Mouse (Mus musculus): ENCODE results near the gene Dync1i2. TPM values are rescaled to one million over a fixed set of nuclear protein-coding genes. Genes with fewer than 3 reads are reported as not detected.

Dync1i2 gene
- total RNA-seq, 2 experiments from 2014 or later: 61.6 to 62.5 TPM

DNA sequence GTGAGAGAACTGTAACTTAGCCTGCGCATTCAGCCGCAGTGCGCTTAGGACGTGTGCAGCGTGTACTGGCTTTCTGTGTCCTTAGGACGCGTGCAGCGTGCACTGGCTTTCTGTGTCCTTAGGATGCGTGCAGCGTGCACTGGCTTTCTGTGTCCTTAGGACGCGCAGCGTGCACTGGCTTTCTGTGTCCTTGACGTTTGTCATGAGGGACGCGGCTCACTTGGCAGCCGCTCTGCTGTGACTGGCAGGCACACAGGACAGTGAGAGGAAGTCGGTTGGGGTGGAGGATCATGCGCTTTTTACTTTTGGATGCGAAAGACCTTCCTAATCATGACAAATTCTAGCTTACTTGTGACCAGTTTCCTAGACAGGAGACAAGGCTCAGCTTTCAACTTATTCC lies 53.1 kb downstream of the Dync1i2 start:
- intact Hi-C loops (cut with DNase I): no loop called here

DNA sequence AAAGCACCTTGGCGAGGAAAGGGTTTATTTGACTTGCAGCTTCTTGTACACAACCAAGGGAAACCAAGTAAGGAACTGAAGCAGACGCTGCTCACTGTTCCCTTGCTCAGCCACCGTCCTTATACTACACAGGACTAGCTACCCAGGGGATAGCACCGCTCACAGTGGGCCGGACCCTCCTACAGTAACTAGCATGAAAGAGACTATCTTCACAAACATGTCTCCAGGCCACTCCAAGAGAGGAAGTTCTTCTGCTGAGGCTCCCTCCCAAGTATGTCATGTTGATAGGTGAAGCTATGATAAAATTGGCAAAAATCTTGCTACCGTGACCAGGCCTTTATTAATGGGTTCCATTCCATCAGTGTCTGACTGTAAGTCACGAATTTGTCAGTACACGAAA lies 57.2 kb downstream of the Dync1i2 start:
- no peak for DNase-seq

More for the DNA sequence above, 53.1 kb downstream of the Dync1i2 start:
- peak; percentile 30 to 38 for DNase-seq

DNA sequence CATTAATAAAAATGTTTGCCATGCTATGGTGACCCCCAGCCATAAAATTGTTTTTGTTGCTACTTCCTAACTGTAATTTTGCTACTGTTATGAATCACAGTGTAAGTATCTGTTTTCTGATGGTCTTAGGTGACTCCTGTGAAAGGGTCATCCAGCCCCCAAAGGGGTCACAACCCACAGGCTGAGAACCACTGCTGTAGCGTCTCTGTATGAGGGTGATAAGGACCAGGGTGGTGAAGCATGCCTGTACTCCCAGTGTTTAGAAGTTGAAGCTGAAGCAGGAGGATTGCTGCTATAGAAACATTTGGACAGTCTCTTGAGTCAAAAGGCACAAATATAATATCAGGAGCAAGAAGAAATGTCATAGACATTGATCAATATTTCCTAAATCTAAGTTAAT lies 57.8 kb downstream of the Dync1i2 start:
- intact Hi-C loops (cut with DNase I): no loop called here
- DNase-seq: no peak

More for the DNA sequence above, 57.2 kb downstream of the Dync1i2 start:
- intact Hi-C loops (cut with DNase I): no loop called here

DNA sequence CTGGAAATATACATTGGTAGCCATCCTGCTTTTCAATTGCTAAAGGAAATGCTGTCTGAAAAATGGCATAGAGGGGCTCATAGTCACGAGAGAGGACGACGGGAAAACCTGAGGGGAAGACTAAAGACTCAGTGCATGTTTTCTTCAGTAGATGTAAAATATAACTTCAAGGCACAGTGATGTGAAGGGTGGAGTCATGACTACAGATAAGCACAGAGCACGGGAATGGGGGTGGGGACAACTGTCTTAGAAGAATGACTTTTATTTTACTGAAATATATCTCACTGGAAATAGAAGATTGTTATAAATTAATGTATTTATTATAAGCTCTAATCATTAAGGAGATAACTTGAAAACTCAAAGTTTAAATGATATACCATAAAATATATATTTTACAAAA lies 58.6 kb downstream of the Dync1i2 start:
- DNase-seq: no peak
- intact Hi-C loops (cut with DNase I): loop anchor here (10.0 kb wide), 1 partner anchor 115 kb away; no protein-coding TSS in a partner anchor

DNA sequence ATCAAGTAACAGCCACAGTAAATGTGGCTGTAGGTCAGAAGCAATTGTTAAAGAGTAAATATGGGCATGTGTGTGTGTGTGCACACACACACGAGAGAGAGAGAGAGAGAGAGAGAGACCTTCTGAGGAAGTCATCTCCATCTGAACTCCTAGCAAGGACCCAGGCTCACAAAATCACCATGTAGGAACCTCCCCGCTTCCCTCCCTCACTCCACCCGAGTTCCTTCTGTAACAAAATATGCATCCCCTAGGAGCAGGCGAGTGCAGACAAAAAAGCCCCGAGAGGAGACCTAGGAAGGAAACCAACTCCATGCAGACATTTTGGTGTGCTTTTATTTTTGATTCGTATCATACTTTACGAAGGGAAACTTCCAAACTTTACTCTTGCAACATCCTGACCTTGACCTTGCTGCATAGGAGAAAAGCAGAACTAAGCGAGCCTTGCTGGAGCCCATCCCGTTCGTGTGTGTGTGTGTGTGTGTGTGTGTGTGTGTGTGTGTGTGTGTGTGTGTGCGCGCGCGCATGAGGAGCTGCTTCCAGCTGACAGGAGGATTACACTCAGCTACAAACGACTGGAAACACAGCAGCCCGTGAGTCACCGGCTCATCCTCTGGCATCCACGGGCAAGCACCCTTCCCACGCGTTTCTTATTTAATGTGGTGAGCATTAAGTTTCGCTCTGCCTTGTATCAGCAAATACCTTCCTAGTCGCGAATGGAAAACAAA lies 62.6 kb downstream of the Dync1i2 start:
- DNase-seq: peak; percentile 48 to 49
- intact Hi-C loops (cut with DNase I): loop anchor here (10.0 kb wide), 1 partner anchor 119 kb away; no protein-coding TSS in a partner anchor

DNA sequence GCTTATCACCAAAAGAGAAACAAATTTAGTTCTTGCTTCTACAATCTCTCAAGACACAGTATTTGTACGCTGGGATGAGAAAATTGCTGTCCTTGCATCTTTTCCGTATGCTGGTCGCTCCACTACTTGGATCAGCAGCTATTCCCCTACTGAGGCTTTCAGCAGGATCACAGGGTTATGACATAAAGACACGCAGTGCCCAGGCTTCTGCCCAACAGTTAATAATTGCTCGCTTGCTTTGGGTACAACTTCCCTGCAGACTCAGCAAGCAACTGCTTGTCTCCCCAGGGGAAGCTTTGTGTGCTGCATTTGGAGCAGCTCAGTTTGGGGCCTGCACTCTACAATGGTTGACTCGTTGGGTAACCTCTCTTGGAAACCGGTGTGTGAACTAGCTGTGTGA lies 64.2 kb downstream of the Dync1i2 start:
- DNase-seq: no peak
- intact Hi-C loops (cut with DNase I): loop anchor here (10.0 kb wide), 1 partner anchor 121 kb away; no protein-coding TSS in a partner anchor

DNA sequence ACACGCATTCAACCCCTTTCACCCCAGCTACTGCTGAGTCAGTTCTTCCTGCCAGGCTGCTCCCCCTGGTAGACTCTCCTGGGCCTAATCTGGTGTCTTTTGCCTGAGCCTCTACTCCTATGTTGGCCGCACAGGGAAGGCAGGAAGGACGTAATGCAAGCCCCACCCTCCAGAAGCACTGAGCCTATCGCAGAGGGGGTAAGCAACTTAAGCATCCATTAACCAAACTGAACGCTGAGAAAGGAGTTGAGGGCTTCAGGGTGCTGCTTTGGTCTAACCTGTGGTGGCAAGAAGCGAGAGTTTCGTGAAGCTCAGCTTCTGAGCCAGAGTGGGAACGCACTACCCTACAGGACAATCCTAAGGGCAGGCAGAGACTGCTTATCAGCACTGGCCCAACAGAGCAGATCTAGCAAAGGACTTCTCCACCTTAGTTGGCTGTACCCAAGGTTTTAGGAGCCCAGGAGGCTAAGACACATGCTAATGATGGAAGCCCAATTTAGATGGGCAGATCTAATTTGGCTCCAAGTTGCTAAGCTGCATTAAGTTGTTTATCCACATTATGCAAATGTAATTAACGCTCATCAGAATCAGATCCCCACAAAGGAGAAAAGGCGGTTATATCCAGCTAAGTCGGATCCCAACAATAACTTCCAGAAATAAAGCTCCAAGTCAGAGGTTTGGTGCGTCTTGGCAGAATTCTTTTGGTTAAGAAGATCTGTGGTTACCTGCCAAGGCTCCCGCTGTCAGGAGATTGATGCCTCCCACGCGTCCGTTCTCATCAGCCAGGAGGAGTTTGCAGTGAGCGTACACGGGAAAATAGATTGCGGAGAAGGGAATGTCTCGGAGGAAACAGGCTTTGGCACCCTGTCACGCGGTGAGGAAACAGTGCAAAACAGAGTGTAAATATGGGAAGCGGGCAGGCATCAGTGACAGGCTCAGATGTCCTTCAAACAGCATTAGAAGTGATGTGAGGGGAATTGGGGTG lies 67.6 kb downstream of the Dync1i2 start:
- no peak for DNase-seq
- intact Hi-C loops (cut with DNase I): loop anchor here (10.0 kb wide), 1 partner anchor 124 kb away; no protein-coding TSS in a partner anchor

DNA sequence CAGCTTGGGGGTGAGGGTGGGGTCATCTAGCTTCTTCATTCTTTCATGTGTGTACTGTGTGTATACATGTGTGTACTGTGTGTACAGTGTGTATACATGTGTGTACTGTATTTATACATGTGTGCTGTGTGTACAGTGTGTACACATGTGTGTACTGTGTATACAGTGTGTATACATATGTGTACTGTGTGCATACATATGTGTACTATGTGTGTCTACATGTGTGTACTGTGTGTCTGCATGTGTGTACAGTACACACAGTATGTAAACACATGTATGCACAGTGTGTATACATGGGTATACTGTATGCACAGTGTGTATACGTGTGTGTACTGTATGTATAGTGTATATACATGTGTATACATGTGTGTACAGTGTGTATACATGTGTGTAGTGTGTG lies 70.5 kb downstream of the Dync1i2 start:
- DNase-seq: no peak
- intact Hi-C loops (cut with DNase I): no loop called here

DNA sequence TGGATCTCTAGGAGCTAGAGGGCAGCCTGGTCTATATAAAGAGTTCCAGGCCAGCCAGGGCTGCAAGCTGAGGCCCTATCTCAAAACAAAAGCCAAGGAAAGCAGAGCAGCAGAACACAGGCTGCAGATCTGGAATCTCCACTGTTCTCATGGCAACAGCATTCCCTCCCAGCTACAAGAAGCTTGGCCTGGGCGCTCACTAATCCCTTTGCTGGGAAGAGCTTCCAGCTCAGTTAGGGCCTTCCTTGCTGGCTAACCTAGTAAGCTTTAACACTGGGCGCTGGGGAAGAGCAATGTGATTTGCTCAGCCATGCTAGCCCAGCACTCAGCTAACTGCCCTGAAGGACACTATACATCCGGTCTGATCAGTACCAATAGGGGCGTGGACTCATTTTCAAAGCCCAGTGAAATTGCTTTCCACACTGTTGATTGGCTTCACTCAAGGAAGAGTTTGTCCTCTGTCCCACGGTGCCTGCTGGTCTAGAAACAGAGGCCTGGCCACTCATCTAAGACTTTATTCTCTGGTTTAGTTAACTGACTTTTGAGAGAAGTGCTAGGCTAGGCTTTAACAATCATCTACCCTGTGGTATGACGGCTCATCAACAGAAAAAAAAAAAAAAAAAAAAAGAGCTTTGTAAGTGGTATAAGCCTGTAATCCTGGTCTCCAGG lies 78.7 kb downstream of the Dync1i2 start:
- intact Hi-C loops (cut with DNase I): no loop called here

DNA sequence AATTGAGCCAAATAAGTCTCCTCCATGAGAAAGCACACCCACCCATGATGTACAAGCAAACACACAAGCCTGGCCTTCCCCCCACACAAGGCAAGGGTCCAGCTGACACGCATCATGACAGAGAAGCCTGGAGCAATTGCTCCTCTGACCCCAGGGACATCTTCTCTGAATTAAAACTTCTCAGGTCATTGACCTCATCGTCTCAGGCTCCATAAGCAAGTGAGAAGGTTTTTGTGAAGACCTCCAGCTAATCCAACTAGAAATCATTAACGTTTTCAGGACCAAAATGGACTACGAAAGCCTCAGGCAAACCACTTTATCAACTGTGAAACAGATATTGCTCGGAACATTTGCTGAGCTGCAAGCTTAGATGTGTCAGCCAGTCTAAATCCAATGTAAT lies 80.1 kb downstream of the Dync1i2 start:
- intact Hi-C loops (cut with DNase I): no loop called here

More for the DNA sequence above, 78.7 kb downstream of the Dync1i2 start:
- no peak for DNase-seq

DNA sequence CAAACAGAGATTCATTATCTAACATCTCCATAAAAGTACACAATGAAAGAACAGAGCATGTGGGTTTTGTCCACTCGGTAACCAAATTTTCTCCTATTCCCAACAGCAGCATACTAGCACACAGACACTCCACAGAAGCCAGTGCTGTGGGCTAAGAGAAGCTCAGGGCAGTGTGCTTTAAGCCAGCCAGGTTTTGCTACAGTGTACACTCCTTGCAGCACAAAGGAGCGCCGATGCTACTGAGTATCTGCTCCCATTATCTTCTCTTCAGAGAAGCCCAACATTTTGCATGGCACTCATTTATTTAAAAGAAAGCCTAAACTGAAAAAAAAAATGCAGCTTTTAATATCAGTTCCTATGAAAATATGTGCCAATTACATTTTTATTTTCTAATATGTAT lies 82.5 kb downstream of the Dync1i2 start:
- intact Hi-C loops (cut with DNase I): no loop called here
- DNase-seq: no peak

More for the DNA sequence above, 80.1 kb downstream of the Dync1i2 start:
- DNase-seq: no peak

DNA sequence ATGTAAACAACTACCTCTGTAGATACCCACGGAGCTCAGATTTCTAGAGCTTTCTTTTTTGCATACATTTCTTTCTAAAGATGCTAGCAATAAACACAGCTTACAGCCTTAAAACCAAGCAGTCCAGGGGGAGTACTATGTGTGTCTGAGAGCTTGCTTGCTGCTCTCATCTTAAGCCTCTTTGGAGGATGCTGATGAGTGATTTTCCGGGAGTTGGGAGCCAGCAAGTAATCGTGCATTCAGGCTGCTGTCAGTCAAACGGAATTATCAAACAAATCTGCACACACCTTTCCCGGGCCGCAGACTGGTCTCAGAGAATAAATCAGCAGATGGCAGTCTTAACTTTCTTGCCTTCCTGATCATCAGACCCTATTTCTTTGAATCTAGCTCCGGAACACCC lies 83.0 kb downstream of the Dync1i2 start:
- intact Hi-C loops (cut with DNase I): no loop called here

DNA sequence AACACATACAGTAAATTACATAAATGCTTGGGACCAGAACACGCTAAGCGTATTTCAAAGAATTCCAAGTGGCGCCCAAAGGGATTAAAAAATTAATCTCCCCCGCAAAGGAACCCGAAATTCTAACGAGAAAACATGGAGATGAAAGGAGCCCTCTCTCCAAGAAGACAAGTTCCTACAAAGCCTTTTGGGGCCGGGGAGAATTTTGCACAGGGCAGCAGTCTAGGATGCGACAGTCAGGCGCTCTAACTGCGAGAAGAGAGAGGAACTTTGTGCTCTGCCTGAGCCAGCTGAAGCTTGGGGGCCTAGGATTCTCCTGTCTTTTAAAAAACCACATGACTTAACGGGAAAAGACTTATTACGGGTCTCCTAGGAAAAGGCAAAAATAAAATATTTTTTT lies 84.3 kb downstream of the Dync1i2 start:
- DNase-seq: no peak
- intact Hi-C loops (cut with DNase I): no loop called here

More for the DNA sequence above, 83.0 kb downstream of the Dync1i2 start:
- no peak for DNase-seq

DNA sequence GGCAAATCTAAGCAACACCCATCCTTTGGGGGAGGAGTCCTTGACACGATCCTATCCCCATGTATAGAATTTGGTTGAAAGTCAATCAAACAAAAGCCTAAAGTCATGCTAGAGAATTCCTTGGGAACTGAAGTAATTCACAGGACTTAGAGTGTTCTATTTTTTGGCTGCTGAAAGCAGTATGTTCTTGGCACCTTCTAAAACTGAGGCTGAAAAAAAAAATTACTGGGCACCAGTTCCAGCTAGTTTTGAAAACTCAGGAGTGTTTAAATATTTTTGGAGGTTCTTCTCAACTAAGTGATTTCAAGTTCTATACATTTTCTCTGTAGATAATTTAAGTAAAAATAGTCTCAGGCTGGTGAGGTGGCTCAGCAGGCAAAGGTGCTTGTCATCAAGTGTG lies 86.0 kb downstream of the Dync1i2 start:
- intact Hi-C loops (cut with DNase I): no loop called here
- no peak for DNase-seq

DNA sequence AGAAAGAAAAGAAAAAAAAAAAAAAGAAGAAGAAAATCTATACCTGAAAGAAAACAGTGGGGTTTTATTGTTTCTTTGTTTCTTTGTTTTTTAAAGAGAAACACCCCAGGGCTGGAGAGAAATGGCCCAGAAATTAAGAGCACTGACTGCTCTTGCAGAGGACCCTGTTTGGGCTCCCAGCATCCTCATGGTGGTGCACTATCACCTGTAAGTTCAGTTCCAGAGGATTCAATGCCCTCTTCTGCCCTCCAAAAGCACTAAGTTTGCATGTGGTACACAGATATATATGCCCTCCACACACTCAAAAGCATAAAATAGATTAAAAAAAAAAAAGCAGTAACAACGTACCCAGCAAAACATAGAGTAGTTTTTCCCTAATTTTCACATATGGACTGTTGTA lies 87.2 kb downstream of the Dync1i2 start:
- intact Hi-C loops (cut with DNase I): no loop called here
- DNase-seq: peak in 1 of 2 experiments; percentile 11

DNA sequence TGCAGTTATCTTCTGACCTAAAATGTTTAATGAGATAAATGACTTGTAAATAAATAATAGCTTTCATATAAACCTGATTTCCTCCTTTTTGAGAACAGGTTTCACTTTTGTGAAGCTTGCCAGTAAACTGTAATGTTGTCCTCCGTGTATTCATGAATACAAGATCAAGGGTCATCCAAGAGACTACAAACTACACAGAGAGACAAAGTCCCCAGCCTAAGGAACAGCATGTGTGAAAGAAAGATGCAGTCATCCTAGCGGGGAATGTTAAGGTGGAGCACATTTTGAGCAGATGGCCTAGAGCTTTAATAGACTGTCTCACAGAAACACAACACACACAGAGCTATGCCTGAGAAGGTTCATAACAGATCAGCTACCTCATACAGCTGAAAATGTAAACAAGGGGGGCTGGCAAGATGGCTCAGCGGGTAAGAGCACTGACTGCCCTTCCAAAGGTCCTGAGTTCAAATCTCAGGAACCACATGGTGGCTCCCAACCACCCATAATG lies 90.7 kb downstream of the Dync1i2 start:
- intact Hi-C loops (cut with DNase I): no loop called here
- no peak for DNase-seq

DNA sequence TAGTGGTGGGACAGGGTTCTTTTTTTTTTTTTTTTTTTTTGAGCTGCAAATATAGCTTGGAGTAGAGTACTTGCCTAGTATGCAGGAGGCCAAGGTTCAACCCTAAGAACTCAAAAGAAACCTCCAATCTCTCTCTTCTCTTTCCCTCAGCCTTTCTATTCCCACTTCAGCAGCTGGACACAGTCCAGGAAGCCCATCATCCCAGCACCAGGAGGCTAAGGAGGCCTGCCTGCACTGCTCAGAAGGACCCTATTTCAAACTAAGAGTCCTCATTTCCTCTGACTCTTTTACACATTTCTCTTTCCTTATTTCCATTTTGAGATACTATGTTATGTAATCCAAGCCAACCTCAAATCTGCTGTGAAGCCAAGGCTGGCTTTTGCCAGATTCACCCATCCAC lies 91.7 kb downstream of the Dync1i2 start:
- no peak for DNase-seq
- intact Hi-C loops (cut with DNase I): no loop called here

DNA sequence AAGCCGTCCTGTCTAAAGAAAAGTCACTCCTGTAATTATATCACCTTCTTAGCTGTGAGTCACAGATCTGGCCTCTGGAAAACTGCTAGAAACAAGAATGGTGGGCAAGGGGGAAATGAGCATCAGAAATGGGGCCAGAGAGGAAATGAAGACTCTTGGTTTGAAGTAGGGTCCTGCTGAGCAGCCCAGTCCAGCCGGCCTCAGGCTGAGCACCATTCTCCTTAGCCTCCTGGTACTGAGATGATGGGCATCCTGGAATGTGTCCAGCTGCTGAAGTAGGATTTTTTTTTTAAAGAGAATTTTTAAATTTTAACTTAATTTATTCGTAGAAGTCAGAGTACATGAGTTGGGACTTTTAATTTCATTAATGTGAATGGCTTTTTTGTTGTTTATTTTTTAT lies 93.3 kb downstream of the Dync1i2 start:
- no peak for DNase-seq
- intact Hi-C loops (cut with DNase I): no loop called here

DNA sequence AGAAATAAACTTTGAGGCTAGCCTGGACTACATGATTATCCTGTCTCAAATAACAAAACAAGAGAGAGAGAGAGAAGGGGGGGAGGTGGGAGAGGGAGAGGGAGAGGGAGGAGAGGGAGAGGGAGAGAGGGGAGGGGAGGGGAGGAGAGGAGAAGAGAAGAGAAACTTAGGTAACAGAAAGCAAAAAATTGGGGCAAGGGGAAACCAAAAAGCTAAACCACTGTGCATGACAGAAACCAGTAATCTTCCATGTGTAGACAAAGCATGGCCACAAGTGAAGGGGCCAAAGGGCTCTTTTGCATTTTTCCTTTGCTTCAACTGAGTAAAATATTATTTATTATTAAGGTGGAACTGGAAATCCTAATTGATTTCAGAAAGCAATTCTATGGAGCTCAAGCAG lies 94.9 kb downstream of the Dync1i2 start:
- intact Hi-C loops (cut with DNase I): no loop called here
- no peak for DNase-seq

DNA sequence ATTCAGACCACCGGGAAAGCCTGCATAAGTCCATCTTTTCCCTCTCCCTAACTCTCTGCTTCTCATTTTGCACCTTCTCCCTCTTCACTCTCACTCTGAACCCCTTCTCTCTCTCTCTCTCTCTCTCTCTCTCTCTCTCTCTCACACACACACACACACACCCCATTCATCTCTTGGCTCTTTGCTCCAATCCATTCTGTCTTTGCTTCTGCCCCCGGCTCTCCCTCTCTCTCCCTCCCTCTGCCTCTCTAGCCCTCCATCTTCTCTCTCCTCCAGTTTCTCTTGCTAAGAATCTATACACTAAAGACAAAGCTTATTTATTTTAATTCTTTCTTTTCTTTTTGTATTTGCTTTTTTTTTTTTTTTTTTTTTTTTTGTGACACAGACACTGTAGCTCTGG lies 98.2 kb downstream of the Dync1i2 start:
- intact Hi-C loops (cut with DNase I): no loop called here
- no peak for DNase-seq

DNA sequence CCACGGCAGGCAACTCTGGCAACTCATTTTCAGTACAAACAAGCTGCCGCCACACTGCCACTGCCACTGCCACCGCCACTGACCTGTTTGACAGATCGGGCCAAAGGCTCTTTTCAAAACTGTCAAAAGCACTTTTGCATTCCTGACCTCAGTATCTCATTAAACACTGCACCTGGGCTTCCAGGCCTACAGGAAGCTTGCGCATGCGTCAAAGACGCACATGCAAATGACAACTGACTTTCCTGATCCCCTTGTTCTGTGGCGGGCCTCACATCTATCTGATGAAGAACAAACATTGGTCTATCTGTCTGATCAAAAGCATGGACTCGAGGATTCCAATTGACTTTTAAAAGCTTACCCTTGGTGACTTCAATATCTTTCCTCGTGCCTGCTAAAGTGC lies 100.6 kb downstream of the Dync1i2 start:
- intact Hi-C loops (cut with DNase I): no loop called here
- no peak for DNase-seq
